Mouse (Mus musculus) MEL (cell line): Measurements from ENCODE around the gene Gpx3.

Experiments
- CTCF ChIP-seq, 3 experiments: IDR thresholded peaks in 2 of 3; conservative IDR thresholded peaks in 1 of 3; 2 replicates each; pipeline ENCODE4 v1.5.1; 2011 to 2012; ENCODE audit warnings: low read length in 3 of 3, low read depth in 2 of 3, mild to moderate bottlenecking in 2 of 3, improper control_type of control experiment in 1 of 3, inconsistent platforms in 1 of 3, mixed read lengths in 1 of 3, moderate library complexity in 1 of 3; ENCODE audit not compliant: control insufficient read depth in 1 of 3, insufficient read depth in 1 of 3, poor library complexity in 1 of 3, severe bottlenecking in 1 of 3
- EP300 ChIP-seq, 2 experiments: IDR thresholded peaks; 2 replicates each; pipeline ENCODE4 v1.6.1; 2011; ENCODE audit warnings: improper control_type of control experiment in 2 of 2, low read length in 2 of 2, low read depth in 1 of 2, mild to moderate bottlenecking in 1 of 2
- GABPA ChIP-seq: IDR thresholded peaks from 2 replicates; pipeline ENCODE4 v1.6.1; 2012; ENCODE audit warnings: low read depth, mild to moderate bottlenecking, inconsistent platforms, low read length, improper control_type of control experiment, moderate library complexity
- KAT2A ChIP-seq: conservative IDR thresholded peaks from 2 replicates; pipeline ENCODE4 v1.6.1; 2012; ENCODE audit warnings: low read depth, low read length, improper control_type of control experiment, inconsistent platforms
- MAX ChIP-seq: IDR thresholded peaks from 2 replicates; pipeline ENCODE4 v1.6.1; 2011; ENCODE audit warnings: low read length, improper control_type of control experiment
- NELFE ChIP-seq: IDR thresholded peaks from 2 replicates; pipeline ENCODE4 v1.6.1; 2011; ENCODE audit warnings: low read depth, low read length, improper control_type of control experiment
- NRF1 ChIP-seq: IDR thresholded peaks from 2 replicates; pipeline ENCODE4 v1.6.1; 2014; ENCODE audit warnings: low read depth, mild to moderate bottlenecking, inconsistent platforms, low read length, improper control_type of control experiment, moderate library complexity; ENCODE audit not compliant: poor library complexity, insufficient read depth, severe bottlenecking
- POLR2A ChIP-seq, 2 experiments: IDR thresholded peaks; 2 replicates each; pipeline ENCODE4 v1.6.1; 2011 to 2012; ENCODE audit warnings: low read length in 2 of 2, mild to moderate bottlenecking in 2 of 2, control low read depth in 1 of 2, improper control_type of control experiment in 1 of 2, low read depth in 1 of 2, moderate library complexity in 1 of 2; ENCODE audit not compliant: control insufficient read depth in 1 of 2, insufficient read depth in 1 of 2, poor library complexity in 1 of 2
- SMC3 ChIP-seq: IDR thresholded peaks from 2 replicates; pipeline ENCODE4 v1.6.1; 2011; ENCODE audit warnings: low read depth, low read length, improper control_type of control experiment

GRCm38 (mm10) chr11:54862621-54863520 is 39.4 kb upstream of the Gpx3 start:
- TF ChIP-seq SMC3 (peak; percentile 91), NELFE (no peak), POLR2A (IDR thresholded peaks at IDR 0.05; ENCODE audit: control insufficient read depth in 1 of 2, insufficient read depth in 1 of 2, low read depth in 1 of 2, low read length in 2 of 2, poor library complexity in 1 of 2) (no peak), MAX (peak; percentile 58), GABPA (no peak), EP300 (IDR thresholded peaks at IDR 0.05; ENCODE audit: low read depth in 1 of 2, low read length in 2 of 2) (peak in 1 of 2 experiments; percentile 21; a peak in 1 of 4 replicates), CTCF (IDR thresholded peaks at IDR 0.05 in 2 of 3, conservative IDR thresholded peaks at IDR 0.05 in 1 of 3; ENCODE audit: control insufficient read depth in 1 of 3, insufficient read depth in 1 of 3, low read depth in 2 of 3, low read length in 3 of 3, poor library complexity in 1 of 3, severe bottlenecking in 1 of 3) (peak; percentile 82 to 91 (median 87)), KAT2A (no peak), NRF1 (no peak)
